ENCODE assay signal across 22 mouse cellular contexts in the genomic region with DNA sequence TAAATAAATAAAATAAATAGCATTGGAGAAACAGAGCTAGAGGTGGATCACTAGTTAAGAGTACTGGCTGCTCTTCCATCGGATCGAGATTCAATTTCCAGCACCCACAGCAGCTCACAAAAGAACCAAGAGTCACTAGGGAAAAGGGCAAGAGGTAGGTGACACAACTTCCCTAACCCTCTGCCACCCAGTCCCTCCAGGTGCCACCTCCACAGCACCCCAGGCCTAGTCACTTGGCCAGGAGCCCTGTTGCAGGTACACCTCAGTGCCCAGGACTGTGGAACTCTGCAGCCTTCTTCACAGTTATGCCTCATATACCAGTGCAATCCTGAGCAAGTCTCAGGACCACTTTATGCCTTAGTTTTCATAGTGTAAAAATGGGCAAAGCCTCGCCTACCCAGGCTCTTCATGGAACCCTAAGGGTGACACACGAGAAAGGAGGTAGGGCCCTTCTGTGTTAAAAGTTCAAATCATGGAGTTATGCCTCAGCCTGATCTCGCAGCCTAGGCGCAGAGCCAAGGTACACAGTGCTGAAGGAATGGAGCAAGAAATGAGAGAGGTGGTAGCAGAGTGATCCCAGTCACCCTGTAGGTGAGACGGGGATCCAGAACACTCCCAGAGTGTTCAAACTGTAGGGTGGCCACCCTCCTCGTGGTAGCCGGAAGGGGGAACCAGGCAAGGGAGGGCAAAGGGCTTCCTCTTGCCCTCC. TPM values are rescaled to one million over a fixed set of nuclear protein-coding genes. Genes with fewer than 3 reads are reported as not detected.
DNase-seq lines count a peak whose midpoint lies in the region; ATAC-seq and TF ChIP-seq lines count a peak whose summit lies in the region.
"Had no signal": no experiment of that assay in that cellular context is flagged by ENCODE, and none has a peak within 500 bp of the region (broad histone marks: within the 10 kb centered on the region; RNA-seq: fewer than 3 reads in every experiment).

No protein-coding gene starts in this region.

- WGBS in lung, adult 2 months: 67% methylated on average over 9 of the region's 9 CpGs
- 74% methylated on average over 9 of the region's 9 CpGs for WGBS in stomach, embryonic 15.5 days

- H3K9ac ChIP-seq in stomach, embryonic 15.5 days: no peak overlapping the region
- H3K9ac ChIP-seq: forebrain, embryonic 15.5 days; hindbrain, embryonic 12.5 days; intestine, embryonic 15.5 days; limb, embryonic 13.5 days; midbrain, embryonic 15.5 days had no signal

- H3K4me3 ChIP-seq in lung, adult 2 months (replicated peaks; ENCODE audit: extremely low read depth, low read depth, low read length): no peak overlapping the region
- H3K4me3 ChIP-seq in stomach, embryonic 15.5 days (replicated peaks): no peak overlapping the region
- H3K4me3 ChIP-seq: forebrain, embryonic 15.5 days; gastrocnemius, adult 2 months; hindbrain, embryonic 12.5 days; intestine, embryonic 15.5 days; limb, embryonic 13.5 days; midbrain, embryonic 15.5 days had no signal

- DNase-seq in adrenal gland, postnatal 14 days: peak; percentile 55
- DNase-seq in adrenal gland, adult 18-20 months (ENCODE audit: low spot score in 2 of 2): no peak
- peak; percentile 29 for DNase-seq in lung, adult 2 months
- no peak for DNase-seq in lung, postnatal 10 days
- DNase-seq in Patski (ENCODE audit: low read depth, low spot score): peak; percentile 28
- DNase-seq in heart, adult 11 months: no peak
- DNase-seq in right cerebral cortex, adult 2 months (ENCODE audit: low spot score in 2 of 2): no peak
- DNase-seq: cerebellum, postnatal 10 days; embryo, embryonic 11 days; gastrocnemius, adult 2 months; thymus, postnatal 4 days had no signal

- in situ Hi-C loops in Patski (cut with MboI; ENCODE audit: low pct_unique_long_range_greater_than_20kb): no loop called here

- peak; percentile 33 for ATAC-seq in Patski
- peak; percentile 28; the same call in 1 of the 2 replicates for ATAC-seq in stomach, embryonic 15.5 days (ENCODE audit: insufficient read depth, low FRiP score, low read depth)
- ATAC-seq: forebrain, embryonic 15.5 days; intestine, embryonic 15.5 days; midbrain, embryonic 15.5 days had no signal

- CTCF ChIA-PET in Patski (lab: Charles Lee): interaction anchor here (1.3 kb wide), 1 partner anchor 9 kb away, joined by 3 read pairs; no protein-coding TSS in a partner anchor

- no peak for TF ChIP-seq CTCF in lung, adult 2 months (IDR thresholded peaks at IDR 0.05; ENCODE audit: insufficient read depth, low read length)
- TF ChIP-seq CTCF in Patski (IDR thresholded peaks at IDR 0.05): no peak

- H3K4me2 ChIP-seq in stomach, embryonic 15.5 days: no peak overlapping the region
- H3K4me2 ChIP-seq: forebrain, embryonic 15.5 days; hindbrain, embryonic 12.5 days; intestine, embryonic 15.5 days; limb, embryonic 13.5 days; midbrain, embryonic 15.5 days had no signal

- POLR2A ChIA-PET in Patski (lab: Charles Lee): interaction anchor here (0.6 kb wide), 1 partner anchor 112 kb away, joined by 3 read pairs; no protein-coding TSS in a partner anchor

- H3K9me3 ChIP-seq in stomach, embryonic 15.5 days: no peaks in the 10 kb centered on the region
- H3K9me3 ChIP-seq: forebrain, embryonic 15.5 days; hindbrain, embryonic 12.5 days; intestine, embryonic 15.5 days; limb, embryonic 13.5 days; midbrain, embryonic 15.5 days had no signal

- TF ChIP-seq POLR2A in lung, adult 2 months (IDR thresholded peaks at IDR 0.05; ENCODE audit: borderline replicate concordance, extremely low read depth, low read depth, low read length): no peak

- no peaks in the 10 kb centered on the region for H3K27me3 ChIP-seq in Patski
- no peaks in the 10 kb centered on the region for H3K27me3 ChIP-seq in stomach, embryonic 15.5 days (replicated peaks)
- H3K27me3 ChIP-seq: forebrain, embryonic 15.5 days; intestine, embryonic 15.5 days; midbrain, embryonic 15.5 days had no signal

- H3K4me1 ChIP-seq in lung, adult 2 months (ENCODE audit: control insufficient read depth, insufficient read depth, low read length): no peaks in the 10 kb centered on the region
- peaks cover 5% of the 10 kb centered on the region; the same call in 1 of the 2 replicates for H3K4me1 ChIP-seq in stomach, embryonic 15.5 days
- H3K4me1 ChIP-seq: forebrain, embryonic 15.5 days; intestine, embryonic 15.5 days; midbrain, embryonic 15.5 days had no signal

- no peaks in the 10 kb centered on the region for H3K36me3 ChIP-seq in stomach, embryonic 15.5 days
- H3K36me3 ChIP-seq: forebrain, embryonic 15.5 days; hindbrain, embryonic 12.5 days; intestine, embryonic 15.5 days; limb, embryonic 13.5 days; midbrain, embryonic 15.5 days had no signal

- H3K27ac ChIP-seq in stomach, embryonic 15.5 days: no peak overlapping the region
- H3K27ac ChIP-seq: forebrain, embryonic 15.5 days; gastrocnemius, adult 2 months; hindbrain, embryonic 12.5 days; intestine, embryonic 15.5 days; limb, embryonic 13.5 days; midbrain, embryonic 15.5 days had no signal

RNA-seq across cellular contexts. Expression of gene Krt79, which starts 1.4 kb away (rescaled TPM):
- total RNA-seq in adrenal gland, postnatal 14 days (2021): 3.7 and 3.9 TPM in 2 replicates
- total RNA-seq in adrenal gland, adult 18-20 months (2021): 1 to 10 TPM in 1 of 2 experiments, under 1 TPM in 1; 0.73 to 3.6 TPM
- polyA plus RNA-seq in lung, adult 2 months (2012; rRNA removed): 24.6 and 32.7 TPM in 2 replicates
- polyA plus RNA-seq in Patski (2021): 1.3 TPM
- polyA plus RNA-seq in stomach, embryonic 15.5 days (2015; fragmentation: Nextera tagmentation; extraction: Ambion mirVana): 1.2 and 1.6 TPM in 2 replicates
- total RNA-seq: gastrocnemius, adult 2 months; heart, adult 8-10 months; left cerebral cortex, adult 18-20 months had no signal
- polyA plus RNA-seq: hindbrain, embryonic 12.5 days; spleen, adult 2 months had no signal

RNA-seq across cellular contexts. Expression of gene Krt4, which starts 14.2 kb away (rescaled TPM):
- total RNA-seq in adrenal gland, postnatal 14 days (2021): 0.15 TPM in 1 of 2 replicates, not detected in the other
- total RNA-seq in adrenal gland, adult 18-20 months (2021): not detected
- 0.25 and 1,733 TPM in 2 replicates for polyA plus RNA-seq in lung, adult 2 months (2012; rRNA removed)
- polyA plus RNA-seq in Patski (2021): 0.19 TPM
- 390 and 937 TPM in 2 replicates for polyA plus RNA-seq in stomach, embryonic 15.5 days (2015; fragmentation: Nextera tagmentation; extraction: Ambion mirVana)
- total RNA-seq: gastrocnemius, adult 2 months; heart, adult 8-10 months; layer of hippocampus, adult 18-20 months; left cerebral cortex, adult 18-20 months had no signal
- polyA plus RNA-seq: heart, postnatal 0 days; hindbrain, embryonic 12.5 days; spleen, adult 2 months had no signal

RNA-seq across cellular contexts. Expression of gene Krt78, which starts 15.3 kb away (rescaled TPM):
- not detected in 2 replicates for total RNA-seq in adrenal gland, postnatal 14 days (2021)
- total RNA-seq in adrenal gland, adult 18-20 months (2021): not detected
- 0.05 and 32.9 TPM in 2 replicates for polyA plus RNA-seq in lung, adult 2 months (2012; rRNA removed)
- polyA plus RNA-seq in Patski (2021): 0.05 TPM
- polyA plus RNA-seq in stomach, embryonic 15.5 days (2015; fragmentation: Nextera tagmentation; extraction: Ambion mirVana): 2.3 and 5.7 TPM in 2 replicates
- total RNA-seq: gastrocnemius, adult 2 months; layer of hippocampus, adult 18-20 months; left cerebral cortex, adult 18-20 months had no signal
- polyA plus RNA-seq: forebrain, embryonic 15.5 days; heart, postnatal 0 days; hindbrain, embryonic 12.5 days; limb, embryonic 13.5 days; midbrain, embryonic 15.5 days; spleen, adult 2 months had no signal

RNA-seq across cellular contexts. Expression of gene Krt76, which starts 46.0 kb away (rescaled TPM):
- not detected in 2 replicates for total RNA-seq in adrenal gland, postnatal 14 days (2021)
- total RNA-seq in adrenal gland, adult 18-20 months (2021): under 1 TPM in 1 of 2 experiments, not detected in 1; 0.13 TPM
- 0.46 TPM in 1 of 2 replicates, not detected in the other for polyA plus RNA-seq in lung, adult 2 months (2012; rRNA removed)
- not detected for polyA plus RNA-seq in Patski (2021)
- not detected in 2 replicates for polyA plus RNA-seq in stomach, embryonic 15.5 days (2015; fragmentation: Nextera tagmentation; extraction: Ambion mirVana)
- total RNA-seq: gastrocnemius, adult 2 months; heart, adult 8-10 months; layer of hippocampus, adult 18-20 months; left cerebral cortex, adult 18-20 months had no signal
- polyA plus RNA-seq: forebrain, embryonic 15.5 days; heart, postnatal 0 days; hindbrain, embryonic 12.5 days; intestine, embryonic 15.5 days; limb, embryonic 13.5 days; midbrain, embryonic 15.5 days; spleen, adult 2 months had no signal

Comparison
In these comparisons a context has a peak if more than half of its experiments do, and no peak if none do; other contexts are left out.
1. DNase-seq: peak in adrenal gland, postnatal 14 days (single experiment), lung, adult 2 months (single experiment) and Patski (single experiment); none in adrenal gland, adult 18-20 months (0 of 2), lung, postnatal 10 days (single experiment), heart, adult 11 months (single experiment) and right cerebral cortex, adult 2 months (0 of 2).